Mouse (Mus musculus): ENCODE measurements around the gene Myrfl.

Myrfl gene

DNA sequence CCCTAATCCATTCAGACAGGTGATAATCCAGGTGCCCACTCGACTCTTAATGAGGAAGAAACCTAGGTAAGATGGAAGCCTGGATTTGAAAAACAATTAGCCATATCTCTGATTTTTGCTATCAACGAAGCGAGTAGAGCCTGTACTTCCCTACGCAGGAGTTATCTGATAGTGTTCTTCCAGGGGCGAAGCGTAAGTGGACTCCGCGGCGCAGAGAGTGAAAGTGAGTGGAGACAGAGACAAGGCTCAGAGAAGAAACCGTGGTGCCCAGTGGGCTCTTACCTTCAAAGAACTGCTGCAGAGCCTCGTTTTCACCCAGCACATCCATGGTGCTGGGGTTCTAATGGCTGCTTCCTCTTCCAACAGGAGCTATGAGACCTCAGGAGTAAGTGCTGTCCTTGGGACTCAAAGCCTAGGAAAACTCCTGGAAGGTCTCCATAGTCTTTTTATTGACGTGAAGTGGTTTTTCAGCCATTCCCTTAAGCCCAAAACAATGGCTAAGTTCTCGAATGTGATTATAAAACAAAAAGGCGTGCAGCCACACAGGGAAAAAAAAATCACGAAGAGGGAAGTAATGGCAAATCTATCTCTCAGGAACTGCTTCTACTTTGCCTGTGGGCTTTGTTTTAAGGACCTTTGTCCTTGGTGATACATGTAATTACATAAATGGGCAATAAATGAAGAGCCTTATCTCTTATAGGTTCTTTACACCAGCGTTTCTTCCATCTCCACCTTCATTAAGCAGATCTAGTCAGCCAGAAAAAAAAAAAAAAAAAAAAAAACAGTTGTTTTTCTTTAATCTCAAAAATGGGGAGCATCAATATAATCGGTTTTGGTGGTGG, at the start of gene Myrfl:
Gene Myrfl (minus strand): TSS at position 584 of the 842 bp plus-strand sequence.
- no peak for DNase-seq (ENCODE audit: low spot score in 2 of 2)

DNA sequence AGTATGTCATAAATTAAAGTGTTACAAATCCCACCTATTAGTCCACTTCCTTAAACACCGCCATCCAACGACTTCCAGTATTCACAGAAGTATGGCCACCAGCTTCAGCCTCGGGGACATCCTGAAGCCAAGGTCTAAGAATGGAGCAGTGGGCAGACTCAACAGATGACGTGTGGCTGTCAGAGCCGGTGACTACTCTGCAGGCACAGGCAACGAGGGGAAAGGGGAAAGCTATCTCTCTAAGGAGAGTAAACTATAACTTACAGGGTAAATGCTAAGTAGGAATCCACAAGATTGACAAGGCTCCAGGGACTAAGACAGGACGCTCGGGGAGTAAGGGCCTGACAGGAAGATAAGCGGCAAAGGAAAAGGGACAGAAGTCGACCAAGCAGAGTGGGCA, 48.2 kb upstream of the Myrfl start:
- DNase-seq (ENCODE audit: low spot score in 2 of 2), result no peak

DNA sequence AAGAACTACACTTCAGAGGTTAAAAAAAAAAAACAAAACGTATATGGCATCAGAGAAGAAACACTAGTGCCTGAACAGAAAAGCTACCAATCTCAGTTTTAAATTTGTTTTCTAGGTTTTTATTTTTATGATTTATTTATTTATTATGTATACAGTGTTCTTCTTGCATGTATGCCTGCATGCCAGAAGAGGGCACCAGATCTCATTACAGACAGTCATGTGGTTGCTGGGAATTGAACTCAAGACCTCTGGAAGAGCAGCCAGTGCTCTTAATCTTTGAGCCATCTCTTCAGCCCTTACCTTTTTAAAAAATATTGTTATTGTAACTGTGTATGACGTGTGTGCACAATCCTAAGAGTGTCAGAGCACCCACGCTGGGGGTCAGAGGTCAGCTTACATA, 47.4 kb upstream of the Myrfl start:
- DNase-seq (ENCODE audit: low spot score in 2 of 2), result no peak

DNA sequence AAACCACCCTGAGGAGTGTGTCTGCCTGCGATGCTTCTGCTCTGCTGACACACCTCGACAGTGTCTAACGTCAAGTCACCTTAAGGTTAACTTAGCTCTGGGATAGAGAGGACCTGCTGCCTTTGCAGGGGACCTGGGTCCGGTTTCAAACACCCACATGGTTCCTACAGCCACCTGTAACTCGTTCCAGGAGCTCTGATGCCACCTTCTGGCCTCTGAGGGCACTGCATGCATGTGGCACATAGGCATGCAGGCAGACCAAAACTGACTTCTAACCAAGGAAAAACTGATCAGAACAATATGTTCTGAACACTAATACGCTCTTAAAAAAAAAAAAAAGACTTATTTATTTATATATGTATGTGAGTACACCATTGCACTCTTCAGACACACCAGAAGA, 46.3 kb upstream of the Myrfl start:
- no peak for DNase-seq (ENCODE audit: low spot score in 2 of 2)

DNA sequence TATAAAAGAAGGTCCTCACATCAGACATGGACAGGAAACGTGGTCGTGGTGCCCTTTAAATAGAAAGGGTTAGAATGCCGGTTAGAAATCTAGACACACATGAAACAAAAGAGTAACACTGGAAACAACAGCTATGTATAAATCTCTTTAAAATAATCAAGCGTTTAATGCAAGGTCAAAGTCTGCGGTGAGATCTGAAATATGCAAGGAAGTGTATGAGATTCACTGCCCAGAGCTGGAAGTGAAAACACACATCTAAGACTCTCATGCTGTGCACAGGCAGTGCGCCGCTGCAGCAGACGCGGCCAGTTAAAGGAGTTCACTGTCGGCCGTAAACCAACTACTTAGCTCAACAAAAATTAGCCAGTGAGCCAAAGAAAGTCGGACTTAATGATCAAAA, 38.3 kb upstream of the Myrfl start:
- no peak for DNase-seq (ENCODE audit: low spot score in 2 of 2)

DNA sequence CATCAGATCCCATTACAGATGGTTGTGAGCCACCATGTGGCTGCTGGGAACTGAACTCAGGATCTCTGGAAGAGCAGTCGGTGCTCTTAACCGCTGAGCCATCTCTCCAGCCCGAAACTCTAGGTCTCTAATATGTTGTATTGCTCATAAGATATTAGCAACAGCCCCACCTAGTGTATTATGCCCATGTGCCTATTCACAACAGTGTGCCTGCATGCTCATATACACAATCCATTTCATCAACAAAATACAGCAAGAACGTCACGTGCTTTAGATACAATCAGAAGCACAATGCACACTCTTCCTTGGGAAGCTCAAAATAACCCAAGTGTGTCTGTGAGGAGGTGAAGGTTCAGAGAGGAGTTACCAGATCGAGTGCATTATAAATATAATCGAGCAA, 37.1 kb upstream of the Myrfl start:
- no peak for DNase-seq (ENCODE audit: low spot score in 2 of 2)

DNA sequence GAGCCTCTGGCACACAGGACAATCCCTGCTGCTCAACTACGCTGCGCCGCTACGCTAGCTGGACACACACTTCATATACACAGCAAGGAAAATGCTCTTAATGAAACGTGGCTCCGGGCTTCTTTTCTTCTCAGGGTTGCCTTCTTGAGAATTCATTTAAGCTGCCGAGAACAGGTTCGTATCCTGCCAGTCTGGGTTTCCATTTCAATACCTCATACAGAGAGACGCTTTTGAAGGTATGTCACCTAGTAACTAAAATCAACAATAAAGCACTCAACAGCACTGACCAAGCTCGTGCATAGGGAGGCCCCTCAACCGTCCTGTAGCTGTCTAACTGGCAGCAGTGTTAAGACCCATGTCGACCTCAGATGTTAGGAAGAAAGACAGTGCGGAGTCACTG, 35.7 kb upstream of the Myrfl start:
- no peak for DNase-seq (ENCODE audit: low spot score in 2 of 2)

DNA sequence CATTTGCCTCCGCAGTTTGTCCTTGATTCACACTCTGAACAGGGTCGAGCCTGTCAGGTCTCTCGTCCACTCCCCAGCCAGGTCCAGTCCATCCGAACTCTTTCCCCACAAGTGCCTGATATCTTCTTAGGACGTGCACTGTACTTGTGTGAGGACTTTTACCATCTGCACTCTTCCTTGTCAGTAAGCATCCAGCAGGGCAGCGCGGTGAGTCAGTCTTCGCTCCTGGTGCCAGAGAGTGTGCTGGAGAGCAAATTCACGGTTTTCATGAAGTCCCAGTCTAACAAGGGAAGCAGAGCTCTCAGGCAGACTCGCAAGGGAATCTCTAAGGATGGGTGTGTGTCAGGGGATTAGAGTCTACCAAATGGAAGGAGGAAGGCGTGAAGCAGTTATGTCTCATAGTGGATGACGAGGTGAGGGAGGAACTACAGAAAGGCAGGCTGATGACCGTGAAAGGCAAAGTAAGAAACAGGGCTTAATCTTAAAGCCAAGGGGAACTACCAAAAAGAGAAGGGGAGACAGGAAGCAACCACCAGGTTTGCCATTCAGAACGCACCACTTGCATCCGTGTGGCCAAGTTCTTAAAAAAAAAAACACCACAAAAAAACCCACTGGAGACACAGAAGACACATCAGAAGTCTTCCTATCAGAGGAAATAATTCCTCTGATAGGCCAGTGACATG, 34.9 kb upstream of the Myrfl start:
- no peak for DNase-seq (ENCODE audit: low spot score in 2 of 2)

DNA sequence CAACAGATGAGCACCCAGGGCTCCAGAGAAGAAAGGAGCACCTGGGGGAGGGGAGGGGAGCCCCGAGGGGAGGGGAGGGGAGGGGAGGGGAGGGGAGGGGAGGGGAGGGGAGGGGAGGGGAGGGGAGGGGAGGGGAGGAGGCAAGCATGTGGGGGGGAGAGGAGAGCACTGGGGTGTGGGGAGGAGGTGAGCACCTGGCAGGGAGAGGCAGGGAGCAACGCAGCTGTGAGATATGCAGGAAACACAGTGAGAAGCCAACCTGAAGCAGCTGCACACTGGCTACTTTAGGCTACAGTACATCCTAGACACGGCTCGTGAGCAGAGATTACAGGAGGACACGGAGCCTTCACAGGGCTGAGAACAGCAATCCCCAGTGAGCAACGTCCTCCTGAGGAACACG, 34.2 kb upstream of the Myrfl start:
- DNase-seq (ENCODE audit: low spot score in 2 of 2), result no peak

DNA sequence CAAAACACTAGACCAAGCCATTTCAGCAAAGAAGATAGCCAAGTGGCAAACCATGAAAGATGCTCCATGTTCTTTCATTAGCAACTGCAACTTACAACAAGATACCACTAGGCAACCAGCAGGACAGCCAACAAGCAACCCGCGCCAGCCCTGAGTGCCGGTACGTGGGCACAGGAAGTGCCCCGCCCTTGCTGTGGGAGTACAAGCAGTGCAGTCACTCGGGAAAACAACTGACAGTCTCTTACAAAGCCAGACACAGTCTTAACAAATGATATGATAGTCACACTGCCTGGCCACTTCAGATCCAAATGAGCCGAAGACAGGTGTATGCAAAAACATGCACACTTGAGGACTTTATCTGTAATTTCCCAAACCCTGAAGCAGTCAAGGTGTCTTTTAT, 33.8 kb upstream of the Myrfl start:
- DNase-seq (ENCODE audit: low spot score in 2 of 2), result no peak

DNA sequence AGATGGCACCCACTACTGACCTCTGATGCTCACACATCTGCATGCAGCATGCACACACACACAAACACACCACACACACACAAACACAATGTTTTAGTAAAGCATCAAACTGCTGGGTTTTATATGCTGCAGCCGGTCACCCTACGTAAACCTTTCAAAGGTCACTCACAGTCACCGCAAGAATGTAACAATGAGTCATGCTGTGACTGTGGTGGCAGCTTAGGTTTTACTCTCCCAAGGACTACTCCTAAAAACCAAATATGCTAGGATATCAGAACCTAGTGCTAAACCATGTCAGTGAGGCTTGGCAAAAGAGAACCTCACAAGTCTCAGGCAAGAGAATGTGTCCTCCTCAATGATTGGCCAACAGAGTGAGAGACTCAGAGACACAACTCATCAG, 32.1 kb upstream of the Myrfl start:
- DNase-seq (ENCODE audit: low spot score in 2 of 2), result no peak

DNA sequence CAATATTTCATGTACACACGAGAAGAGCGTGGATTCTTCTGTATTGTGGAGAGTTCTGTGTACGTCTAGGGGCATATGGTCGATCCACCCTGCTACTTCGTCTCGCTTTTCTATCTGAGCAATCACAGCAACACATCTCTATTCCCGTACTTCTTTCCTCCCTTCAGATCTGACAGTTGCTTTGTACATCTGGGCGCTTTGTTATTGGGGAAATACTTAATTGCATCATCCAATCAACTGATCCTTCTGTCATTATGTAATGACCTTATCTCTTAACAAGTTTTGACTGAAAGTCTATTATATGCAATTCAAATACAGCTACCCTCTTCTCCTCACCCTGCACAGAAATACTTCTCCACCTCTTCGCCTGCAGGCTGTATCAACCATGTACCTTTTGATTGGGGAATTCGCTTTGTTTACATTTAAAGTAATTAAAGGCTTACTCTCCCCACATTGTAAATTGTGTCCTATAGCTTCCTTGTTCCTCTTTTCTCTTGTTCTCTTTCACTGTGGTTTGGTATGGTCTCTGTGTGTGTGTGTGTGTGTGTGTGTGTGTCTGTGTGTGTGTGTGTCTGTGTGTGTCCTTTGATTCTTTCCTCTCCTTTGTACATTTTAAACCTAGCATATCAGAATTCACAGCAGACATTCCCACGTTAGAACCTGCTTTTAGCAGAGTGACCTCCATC, 29.9 kb upstream of the Myrfl start:
- DNase-seq (ENCODE audit: low spot score in 2 of 2), result no peak

DNA sequence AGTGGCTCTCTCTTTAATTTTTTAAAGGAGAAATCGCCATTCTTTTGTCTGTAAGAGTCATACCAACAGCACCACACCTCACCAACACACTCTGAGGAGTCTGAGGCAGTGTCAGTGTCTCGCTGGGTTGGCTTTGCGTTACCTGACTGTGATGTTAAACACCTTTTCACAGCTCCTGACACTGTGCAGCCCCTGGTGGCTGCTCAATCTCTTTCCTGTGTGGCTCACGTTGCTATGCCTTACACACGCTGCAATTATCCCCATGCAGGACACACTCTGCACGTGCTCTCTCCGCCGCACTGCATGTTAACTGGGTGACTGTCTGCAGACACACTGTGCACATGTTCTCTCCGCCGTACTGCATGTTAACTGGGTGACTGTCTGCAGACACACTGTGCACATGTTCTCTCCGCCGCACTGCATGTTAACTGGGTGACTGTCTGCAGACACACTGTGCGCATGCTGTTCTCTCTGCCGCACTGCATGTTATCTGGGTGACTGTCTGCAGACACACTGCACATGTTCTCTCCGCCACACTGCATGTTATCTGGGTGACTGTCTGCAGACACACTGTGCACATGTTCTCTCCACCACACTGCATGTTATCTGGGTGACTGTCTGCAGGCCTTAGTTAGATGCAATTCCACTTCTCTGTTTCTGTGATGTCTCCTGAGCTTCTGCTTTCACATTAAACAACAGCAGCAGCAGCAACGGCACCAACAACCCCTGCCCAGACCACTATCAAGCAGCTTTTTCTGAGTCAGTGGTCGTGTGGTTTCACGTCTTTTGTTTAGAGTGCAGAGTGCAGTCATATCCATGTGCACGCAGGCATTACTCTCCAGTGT, 27.2 kb upstream of the Myrfl start:
- DNase-seq (ENCODE audit: low spot score in 2 of 2), result no peak

DNA sequence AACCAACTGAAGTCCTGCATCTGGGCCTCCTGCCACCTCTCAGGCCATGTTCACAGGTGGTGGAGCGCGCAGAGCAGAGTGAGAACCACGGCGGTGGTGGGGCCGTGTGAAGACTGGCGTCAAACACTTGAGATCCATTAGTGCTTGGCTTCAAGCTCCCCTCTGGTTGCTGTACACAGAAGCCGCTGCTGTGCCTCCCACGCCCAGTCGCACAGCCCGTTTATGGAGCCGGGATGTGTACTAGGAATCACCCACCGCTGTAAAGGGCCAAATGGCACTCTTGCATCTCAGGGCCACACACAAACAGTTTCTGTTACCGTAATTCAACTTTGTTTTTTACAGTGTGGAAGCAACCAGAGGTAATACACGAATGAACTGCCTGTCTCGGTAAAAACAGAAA, 25.4 kb upstream of the Myrfl start:
- no peak for DNase-seq (ENCODE audit: low spot score in 2 of 2)

DNA sequence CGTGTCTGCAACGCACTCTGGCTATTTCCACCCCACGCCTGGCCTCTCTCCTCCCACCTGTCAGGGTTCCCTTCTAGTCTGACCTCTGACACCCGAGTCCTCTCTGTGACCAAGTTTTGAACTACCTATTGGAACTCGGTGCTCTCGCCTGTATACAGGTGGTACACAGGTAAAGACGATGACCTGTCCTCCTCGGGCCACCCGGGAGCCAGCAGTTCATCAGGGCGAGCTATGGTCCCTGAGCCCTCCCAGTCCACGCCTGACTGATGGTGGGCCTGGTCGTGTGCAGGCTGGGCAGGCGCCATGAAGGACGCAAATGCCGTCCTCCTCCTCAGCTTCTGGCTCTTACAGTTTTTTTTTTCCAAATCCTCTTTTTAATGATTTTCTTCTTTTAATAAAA, 24.7 kb upstream of the Myrfl start:
- DNase-seq (ENCODE audit: low spot score in 2 of 2), result no peak

DNA sequence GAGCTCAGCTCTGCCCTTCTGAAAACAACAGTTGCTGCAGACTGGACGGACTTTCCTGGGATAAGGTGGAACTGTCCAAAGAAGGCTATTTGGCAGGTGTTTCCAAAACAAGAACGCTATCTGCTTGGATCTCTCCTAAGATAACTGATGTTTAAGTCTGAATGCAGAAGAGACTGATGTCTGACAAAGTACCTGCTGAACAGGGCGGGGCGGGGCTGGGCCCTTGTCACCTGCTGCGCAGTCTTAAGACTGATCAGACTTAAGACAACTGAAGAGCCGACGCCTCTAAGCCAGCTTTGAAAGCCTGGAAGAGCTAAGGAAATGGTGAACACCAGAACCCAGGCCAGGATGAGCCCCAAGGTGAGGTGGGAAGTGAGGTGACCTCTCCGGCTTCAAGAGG, 23.9 kb upstream of the Myrfl start:
- no peak for DNase-seq (ENCODE audit: low spot score in 2 of 2)

DNA sequence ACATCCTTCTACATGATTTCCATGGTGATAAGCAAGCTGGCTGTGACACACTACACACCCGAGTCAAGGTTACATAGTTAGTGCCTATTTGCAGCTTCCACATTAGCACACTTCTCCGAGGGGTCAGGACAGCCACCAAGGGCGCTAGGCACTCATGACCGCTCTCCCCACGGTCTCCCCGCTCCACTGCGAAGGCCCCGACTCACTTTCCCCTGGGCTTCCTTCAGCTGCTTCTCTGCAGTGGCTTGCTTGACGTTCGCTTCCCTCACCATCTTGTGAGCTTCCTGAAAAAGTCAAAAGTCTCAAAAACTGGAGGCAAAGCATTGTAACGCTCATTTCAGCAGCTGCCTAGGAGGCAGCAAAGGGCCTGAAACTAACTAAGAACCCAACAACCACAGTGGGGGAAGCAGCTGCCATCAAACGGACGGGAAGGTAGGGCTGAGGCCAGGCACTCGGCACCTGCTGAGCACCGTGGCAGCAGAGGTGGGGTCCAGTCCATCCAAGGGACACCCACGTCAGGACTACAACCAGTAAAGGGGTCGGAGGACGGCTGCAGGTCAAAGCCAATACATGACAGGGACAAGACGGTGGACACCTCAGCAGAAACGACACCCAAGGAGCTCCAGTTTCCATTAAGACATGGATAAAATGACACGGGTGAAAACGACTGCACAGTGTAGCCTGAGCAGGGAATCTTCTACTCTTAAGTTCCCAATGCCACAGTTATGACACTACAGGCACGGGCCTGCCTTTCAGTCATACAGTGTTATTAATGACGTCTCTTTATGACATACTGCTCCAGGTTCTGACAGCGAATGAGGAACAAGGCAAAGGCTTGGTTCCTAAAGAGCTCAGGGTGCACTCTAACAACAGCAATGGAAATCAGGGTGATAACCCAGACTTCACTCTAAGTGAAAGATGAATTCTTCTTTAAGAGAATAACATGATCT, 22.9 kb upstream of the Myrfl start:
- no peak for DNase-seq (ENCODE audit: low spot score in 2 of 2)

DNA sequence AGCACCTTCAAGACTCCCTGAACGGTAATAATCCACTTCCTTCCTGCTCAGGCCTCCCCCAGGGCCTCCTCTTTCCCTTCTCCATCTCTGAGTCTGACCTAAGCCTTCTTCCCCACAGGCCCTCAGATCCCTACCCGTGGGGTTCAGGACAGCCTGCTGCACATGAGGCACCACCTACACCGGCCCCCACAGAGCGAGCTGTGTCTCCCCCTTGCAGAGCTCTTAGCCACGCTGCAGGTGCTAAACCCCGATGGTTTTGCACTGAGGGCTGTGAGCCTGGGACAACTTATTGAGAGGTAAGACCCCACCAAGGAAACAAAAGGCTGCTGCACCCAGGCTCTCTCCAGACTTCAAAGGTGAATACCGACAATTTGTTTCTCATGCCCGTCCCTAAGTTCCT, 19.9 kb upstream of the Myrfl start:
- no peak for DNase-seq (ENCODE audit: low spot score in 2 of 2)

DNA sequence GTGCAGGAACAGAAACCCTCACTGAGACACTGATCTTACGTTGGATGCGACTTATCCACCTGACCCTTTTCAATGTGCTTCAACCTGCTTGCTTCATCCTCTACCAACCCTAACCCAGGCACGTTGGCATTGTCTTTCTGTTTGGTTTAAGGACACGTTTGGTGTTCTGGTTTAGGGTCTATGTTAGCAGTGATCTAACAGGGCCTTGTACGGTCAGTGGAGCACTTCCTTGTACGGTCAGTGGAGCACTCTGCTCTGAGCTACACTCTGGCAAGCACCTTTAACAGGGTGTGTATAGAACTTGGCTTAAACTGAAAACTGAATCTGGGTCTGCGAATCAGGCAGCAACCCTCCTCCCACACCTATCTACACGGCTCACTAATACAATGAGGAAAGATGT, 18.6 kb upstream of the Myrfl start:
- no peak for DNase-seq (ENCODE audit: low spot score in 2 of 2)

DNA sequence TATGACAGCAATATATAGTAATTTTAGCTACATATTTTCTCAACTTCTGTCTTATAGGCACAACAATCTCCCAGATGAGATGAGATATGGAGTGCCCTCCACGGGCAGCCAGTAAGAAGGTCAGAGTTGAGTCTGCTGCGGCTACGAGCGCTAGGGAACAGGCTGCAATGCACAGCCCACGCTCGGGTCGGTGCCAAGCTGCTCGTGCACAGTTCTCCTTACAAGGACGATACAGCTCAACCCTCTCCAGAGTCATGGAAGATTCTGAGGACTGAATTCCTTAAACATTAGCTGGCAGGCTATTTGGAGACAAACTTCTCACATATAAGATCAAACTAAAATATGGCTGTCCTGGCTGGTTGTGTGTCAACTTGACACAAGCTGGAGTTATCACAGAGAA, 17.9 kb upstream of the Myrfl start:
- no peak for DNase-seq (ENCODE audit: low spot score in 2 of 2)
